Mouse (Mus musculus) frontal cortex, adult 2 months (tissue): Measurements from ENCODE around the gene Gpbar1. TPM values are rescaled to one million over a fixed set of nuclear protein-coding genes. Genes with fewer than 3 reads are reported as not detected.
A peak's percentile ranks its signal among the peaks of the same experiment; 100 is the strongest.

Source experiments
- DNase-seq, 2 experiments: peaks; one replicate each; pipeline ENCODE4 v3.0.0; 2022; ENCODE audit warnings: low spot score in 1 of 2; ENCODE audit errors: extremely low spot score in 1 of 2
- polyA plus RNA-seq: library from polyadenylated mRNA; depleted of rRNA; stranded (reverse); fragments of >200 nt; gene quantifications from 2 replicates; pipeline ENCODE4 v1.2.3, GENCODE M21; 2012; rRNA removed

The Gpbar1 gene
- 0.14 TPM in 1 of 2 replicates, not detected in the other for polyA plus RNA-seq

GRCm38 (mm10) chr1:74278538-74278937, at the start of gene Gpbar1:
TSS of gene Gpbar1 (plus strand) at chr1:74278550.
- no peak for DNase-seq

GRCm38 (mm10) chr1:74229942-74230341, 48.4 kb upstream of the Gpbar1 start:
- no peak for DNase-seq

GRCm38 (mm10) chr1:74230992-74231391, 47.4 kb upstream of the Gpbar1 start:
- DNase-seq: no peak

- DNase-seq: peak; percentile 86 to 97
Measured at GRCm38 (mm10) chr1:74235938-74236589, 42.3 kb upstream of the Gpbar1 start, which contains the start of gene Arpc2. TSS of gene Arpc2 (plus strand) at chr1:74236084.

GRCm38 (mm10) chr1:74236590-74237317, 41.6 kb upstream of the Gpbar1 start:
- peak in 1 of 2 experiments; percentile 45 for DNase-seq

- no peak for DNase-seq
Measured at GRCm38 (mm10) chr1:74237671-74238070, 40.7 kb upstream of the Gpbar1 start.

- no peak for DNase-seq
Measured at GRCm38 (mm10) chr1:74238136-74238535, 40.2 kb upstream of the Gpbar1 start.

GRCm38 (mm10) chr1:74239162-74239561, 39.2 kb upstream of the Gpbar1 start:
- no peak for DNase-seq

- DNase-seq: peak in 1 of 2 experiments; percentile 62
Measured at GRCm38 (mm10) chr1:74239618-74240017, 38.7 kb upstream of the Gpbar1 start.

GRCm38 (mm10) chr1:74240311-74240710, 38.0 kb upstream of the Gpbar1 start:
- peak; percentile 79 to 90 for DNase-seq

GRCm38 (mm10) chr1:74240832-74241231, 37.5 kb upstream of the Gpbar1 start:
- DNase-seq: no peak

GRCm38 (mm10) chr1:74245525-74245924, 32.8 kb upstream of the Gpbar1 start:
- no peak for DNase-seq

GRCm38 (mm10) chr1:74248799-74249198, 29.6 kb upstream of the Gpbar1 start:
- peak in 1 of 2 experiments; percentile 32 for DNase-seq

- no peak for DNase-seq
Measured at GRCm38 (mm10) chr1:74249331-74249980, 28.9 kb upstream of the Gpbar1 start.

GRCm38 (mm10) chr1:74250096-74250495, 28.3 kb upstream of the Gpbar1 start:
- DNase-seq: no peak

- DNase-seq: no peak
Measured at GRCm38 (mm10) chr1:74255704-74256345, 22.5 kb upstream of the Gpbar1 start.

GRCm38 (mm10) chr1:74256782-74257181, 21.6 kb upstream of the Gpbar1 start:
- DNase-seq: no peak

- no peak for DNase-seq
Measured at GRCm38 (mm10) chr1:74262510-74262909, 15.8 kb upstream of the Gpbar1 start.

GRCm38 (mm10) chr1:74268750-74269149, 9.6 kb upstream of the Gpbar1 start:
- no peak for DNase-seq

- no peak for DNase-seq
Measured at GRCm38 (mm10) chr1:74271659-74272058, 6.7 kb upstream of the Gpbar1 start.

- DNase-seq: no peak
Measured at GRCm38 (mm10) chr1:74275015-74275414, 3.3 kb upstream of the Gpbar1 start.
